Mouse (Mus musculus) embryonic fibroblast, embryonic 13.5 days (primary cell): ENCODE results near the gene Ephb1.

ENCODE experiments used
- CTCF ChIP-seq: IDR thresholded peaks from 2 replicates; pipeline ENCODE4 v1.5.1; 2011; ENCODE audit warnings: mild to moderate bottlenecking, control low read depth, low read length, moderate library complexity, borderline replicate concordance; ENCODE audit not compliant: insufficient read depth
- POLR2A ChIP-seq: IDR thresholded peaks from 2 replicates; pipeline ENCODE4 v1.6.1; 2011; ENCODE audit warnings: low read depth, mild to moderate bottlenecking, control low read depth, low read length, moderate library complexity

GRCm38 (mm10) chr9:102371936-102372335 is 17.4 kb upstream of the Ephb1 start:
- no peak for TF ChIP-seq CTCF
- no peak for TF ChIP-seq POLR2A
